Mouse (Mus musculus) mouse embryonic stem cell (cell line): Measurements from ENCODE around the gene Olfr1461.

Experiments used
- in situ Hi-C, 2 experiments: fragments of 300-500 bp; cut with MboI; formaldehyde crosslinking; loops; 1 replicate in 1 of 2; 3 replicates in 1 of 2; pipeline ENCODE4 v1.14.3; 2019 to 2020; ENCODE audit warnings: low sequenced_read_pairs in 2 of 2, low pct_unique_long_range_greater_than_20kb in 1 of 2, mixed read lengths in 1 of 2; ENCODE audit not compliant: unreplicated experiment in 1 of 2

Gene Olfr1461

GRCm38 (mm10) chr19:13162700-13163099 is at the start of gene Olfr1461:
Olfr1461 (plus strand) TSS chr19:13163000.
- in situ Hi-C loops, result no loop called here

- in situ Hi-C loops, result no loop called here
Measured at GRCm38 (mm10) chr19:13149449-13149848, 13.4 kb upstream of the Olfr1461 start, which contains the start of gene Olfr1459. Olfr1459 (minus strand) TSS chr19:13149549.

GRCm38 (mm10) chr19:13185434-13185833 is 22.6 kb downstream of the Olfr1461 start, which contains the start of gene Olfr1462:
Olfr1462 (plus strand) TSS chr19:13185734.
- in situ Hi-C loops, result no loop called here
